Mouse (Mus musculus) heart, embryonic 12.5 days (tissue): ENCODE measurements at regions not wholly inside any gene's neighbourhood (a gene's known extent, or its start where the extent isn't known, plus 50 kb on each side); places are given as distances from the start of the nearest gene placed in this dataset.

ENCODE experiments used
- ATAC-seq: fragments of 200-750 bp; cut with Nextera tagmentation; 2 replicates; pipeline ENCODE4 v1.8.0; 2017; ENCODE audit warnings: moderate TSS enrichment, moderate library complexity; ENCODE audit not compliant: insufficient number of reproducible peaks, low FRiP score
- H3K27ac ChIP-seq: fragments of 300-500 bp; sonication (generic); 2 replicates; pipeline ENCODE4 v1.5.1; 2016; ENCODE audit warnings: mild to moderate bottlenecking, moderate library complexity; ENCODE audit not compliant: poor library complexity, severe bottlenecking
- H3K27me3 ChIP-seq: fragments of 300-500 bp; sonication (generic); replicated peaks from 2 replicates; pipeline ENCODE4 v1.6.1; 2016; ENCODE audit warnings: mild to moderate bottlenecking, moderate library complexity
- H3K36me3 ChIP-seq: fragments of 300-500 bp; sonication (generic); 2 replicates; pipeline ENCODE4 v1.6.1; 2016; ENCODE audit warnings: mild to moderate bottlenecking, moderate library complexity
- H3K4me1 ChIP-seq: fragments of 300-500 bp; sonication (generic); replicated peaks from 2 replicates; pipeline ENCODE4 v1.6.1; 2016; ENCODE audit warnings: mild to moderate bottlenecking
- H3K4me2 ChIP-seq: fragments of 300-500 bp; sonication (generic); 2 replicates; pipeline ENCODE4 v1.6.1; 2016; ENCODE audit warnings: mild to moderate bottlenecking, moderate library complexity
- H3K4me3 ChIP-seq: fragments of 300-500 bp; sonication (generic); 2 replicates; pipeline ENCODE4 v1.5.1; 2016; ENCODE audit warnings: mild to moderate bottlenecking
- H3K9ac ChIP-seq: fragments of 300-500 bp; sonication (generic); 2 replicates; pipeline ENCODE4 v1.6.1; 2016; ENCODE audit warnings: mild to moderate bottlenecking, moderate library complexity
- H3K9me3 ChIP-seq: fragments of 300-500 bp; sonication (generic); replicated peaks from 2 replicates; pipeline ENCODE4 v1.6.1; 2016; ENCODE audit warnings: mild to moderate bottlenecking, moderate library complexity
- WGBS: fragments of 180-500 bp; shearing (Covaris S2); methylation state at CpG from one replicate; pipeline ENCODE4 v1.1.7; 2016; 5-methylcytosine and 5-hydroxymethylcytosine counted together

GRCm38 (mm10) chrX:6261469-6261868 lies 59.1 kb downstream of the Bmp15 start:
- Histone ChIP-seq H3K4me3 (no peak overlapping the region), H3K9me3 (no peaks in the 10 kb centered on the region), H3K4me1 (no peaks in the 10 kb centered on the region), H3K4me2 (no peak overlapping the region), H3K36me3 (no peaks in the 10 kb centered on the region), H3K27me3 (no peaks in the 10 kb centered on the region), H3K9ac (no peak overlapping the region), H3K27ac (no peak overlapping the region)
- WGBS, result 74% methylated on average over 1 of the region's 1 CpGs
- ATAC-seq, result no peak

- Histone ChIP-seq H3K4me2 (no peak overlapping the region), H3K27ac (no peak overlapping the region), H3K9me3 (no peaks in the 10 kb centered on the region), H3K36me3 (no peaks in the 10 kb centered on the region), H3K4me1 (no peaks in the 10 kb centered on the region), H3K27me3 (no peaks in the 10 kb centered on the region), H3K9ac (no peak overlapping the region), H3K4me3 (no peak overlapping the region)
- WGBS, result 37% methylated on average over 4 of the region's 4 CpGs
- peak; percentile 51; the same call in 1 of the 2 replicates for ATAC-seq
These were observed 62.0 kb downstream of the Bmp15 start for GRCm38 (mm10) chrX:6258523-6258922.

- Histone ChIP-seq H3K4me1 (no peaks in the 10 kb centered on the region), H3K4me3 (no peak overlapping the region), H3K9me3 (no peaks in the 10 kb centered on the region), H3K4me2 (no peak overlapping the region), H3K9ac (no peak overlapping the region), H3K27me3 (no peaks in the 10 kb centered on the region), H3K27ac (no peak overlapping the region), H3K36me3 (no peaks in the 10 kb centered on the region)
- no peak for ATAC-seq
These were observed 66.5 kb downstream of the Bmp15 start for GRCm38 (mm10) chrX:6254058-6254457.

- Histone ChIP-seq H3K27me3 (no peaks in the 10 kb centered on the region), H3K4me1 (no peaks in the 10 kb centered on the region), H3K4me3 (no peak overlapping the region), H3K27ac (no peak overlapping the region), H3K9ac (no peak overlapping the region), H3K36me3 (no peaks in the 10 kb centered on the region), H3K9me3 (no peaks in the 10 kb centered on the region), H3K4me2 (no peak overlapping the region)
- no peak for ATAC-seq
- whole genome bisulfite sequencing, result 45% methylated on average over 2 of the region's 2 CpGs
These were observed 67.6 kb downstream of the Bmp15 start for GRCm38 (mm10) chrX:6252873-6253272.
